14 mouse cellular contexts compared by ENCODE assay signal in genomic region chr12:69528275-69529032, GRCm38 (mm10).
"Had no signal": no experiment of that assay in that cellular context is flagged by ENCODE, and none has a peak within 500 bp of the region (broad histone marks: within the 10 kb centered on the region; RNA-seq: fewer than 3 reads in every experiment).

No protein-coding gene starts in this region.

- H3K4me3 ChIP-seq: intestine, embryonic 15.5 days; layer of hippocampus, adult 2 months; limb, embryonic 10.5 days; liver, embryonic 15.5 days; megakaryocyte, embryonic 14.5 days; midbrain, embryonic 13.5 days; neural tube, embryonic 12.5 days had no signal

- H3K4me1 ChIP-seq: intestine, embryonic 15.5 days; midbrain, embryonic 13.5 days had no signal

- DNase-seq: kidney, adult 18-20 months; kidney, postnatal 10 days; kidney, postnatal 4 days; thymus, adult 18-20 months had no signal

- H3K9ac ChIP-seq: intestine, embryonic 15.5 days; liver, embryonic 15.5 days; midbrain, embryonic 13.5 days; neural tube, embryonic 12.5 days had no signal

- H3K4me2 ChIP-seq: intestine, embryonic 15.5 days; liver, embryonic 11.5 days; liver, embryonic 15.5 days; midbrain, embryonic 13.5 days; neural tube, embryonic 12.5 days had no signal

- H3K9me3 ChIP-seq: intestine, embryonic 15.5 days; limb, embryonic 10.5 days; liver, embryonic 15.5 days; megakaryocyte, embryonic 14.5 days; midbrain, embryonic 13.5 days; neural tube, embryonic 12.5 days had no signal

- H3K27ac ChIP-seq: intestine, embryonic 15.5 days; layer of hippocampus, adult 2 months; limb, embryonic 10.5 days; liver, embryonic 15.5 days; macrophage; midbrain, embryonic 13.5 days; neural tube, embryonic 12.5 days; stomach, postnatal 0 days had no signal

- ATAC-seq: intestine, embryonic 15.5 days; midbrain, embryonic 13.5 days had no signal

- H3K36me3 ChIP-seq: intestine, embryonic 15.5 days; limb, embryonic 10.5 days; liver, embryonic 15.5 days; midbrain, embryonic 13.5 days; neural tube, embryonic 12.5 days had no signal

- H3K27me3 ChIP-seq: intestine, embryonic 15.5 days; liver, embryonic 15.5 days; midbrain, embryonic 13.5 days; neural tube, embryonic 12.5 days had no signal
